Mouse (Mus musculus): ENCODE data around the gene Wfikkn2. TPM values are rescaled to one million over a fixed set of nuclear protein-coding genes. Genes with fewer than 3 reads are reported as not detected.

Wfikkn2 gene
- polyA plus RNA-seq, 1 experiment, result 0.75 TPM

- 92% methylated on average over 5 of the region's 5 CpGs for WGBS
- Histone ChIP-seq H3K4me3 (replicated peaks; ENCODE audit: insufficient read depth, low read depth, low read length) (no peak overlapping the region), H3K4me1 (ENCODE audit: control insufficient read depth, insufficient read depth, low read length) (peaks cover 5% of the 10 kb centered on the region), H3K27ac (ENCODE audit: insufficient read depth, low read length) (no peak overlapping the region), H3K27me3 (ENCODE audit: control insufficient read depth, insufficient read depth, low read length) (no peaks in the 10 kb centered on the region)
- TF ChIP-seq CTCF (IDR thresholded peaks at IDR 0.05; ENCODE audit: borderline replicate concordance, insufficient read depth, low read depth, low read length), result no peak
- no peak for TF ChIP-seq POLR2A (IDR thresholded peaks at IDR 0.05; ENCODE audit: borderline replicate concordance, insufficient read depth, low read length)
- DNase-seq, result no peak
Measured at GRCm38 (mm10) chr11:94190665-94191064, 55.1 kb downstream of the Wfikkn2 start.

GRCm38 (mm10) chr11:94189579-94189978 lies 56.2 kb downstream of the Wfikkn2 start:
- Histone ChIP-seq H3K27me3 (ENCODE audit: control insufficient read depth, insufficient read depth, low read length) (no peaks in the 10 kb centered on the region), H3K27ac (ENCODE audit: insufficient read depth, low read length) (no peak overlapping the region), H3K4me1 (ENCODE audit: control insufficient read depth, insufficient read depth, low read length) (peaks cover 5% of the 10 kb centered on the region), H3K4me3 (replicated peaks; ENCODE audit: insufficient read depth, low read depth, low read length) (no peak overlapping the region)
- 72% methylated on average over 10 of the region's 10 CpGs for WGBS
- no peak for DNase-seq
- TF ChIP-seq POLR2A (IDR thresholded peaks at IDR 0.05; ENCODE audit: borderline replicate concordance, insufficient read depth, low read length), result no peak
- TF ChIP-seq CTCF (IDR thresholded peaks at IDR 0.05; ENCODE audit: borderline replicate concordance, insufficient read depth, low read depth, low read length), result no peak

Other genes with a start within 250 kb of the Wfikkn2 start
- 134 and 135 TPM in 2 replicates for gene Spag9, start 249.9 kb downstream of the Wfikkn2 start, polyA plus RNA-seq (2012; rRNA removed)
- 55.9 and 56.0 TPM in 2 replicates for gene Tob1, start 34.6 kb downstream of the Wfikkn2 start, polyA plus RNA-seq (2012; rRNA removed)
- gene Gm21885, start 35.9 kb upstream of the Wfikkn2 start, polyA plus RNA-seq (2012; rRNA removed), result not detected in 2 replicates
- gene Luc7l3, start 76.0 kb upstream of the Wfikkn2 start, polyA plus RNA-seq (2012; rRNA removed), result 154 and 156 TPM in 2 replicates
- 226 and 243 TPM in 2 replicates for gene Ankrd40, start 82.0 kb upstream of the Wfikkn2 start, polyA plus RNA-seq (2012; rRNA removed)
- gene Abcc3, start 147.0 kb upstream of the Wfikkn2 start, polyA plus RNA-seq (2012; rRNA removed), result 0.64 and 0.71 TPM in 2 replicates
- gene Cacna1g, start 228.2 kb upstream of the Wfikkn2 start, polyA plus RNA-seq (2012; rRNA removed), result 199 and 248 TPM in 2 replicates
- gene Spata20, start 240.2 kb upstream of the Wfikkn2 start, polyA plus RNA-seq (2012; rRNA removed), result 1.5 and 1.9 TPM in 2 replicates

Data from cerebellum, adult 2 months (tissue).